Mouse (Mus musculus): Measurements from ENCODE around the gene Crtc2.

The Crtc2 gene

GRCm38 (mm10) chr3:90242984-90243775 lies 10.8 kb upstream of the Crtc2 start, which contains the start of gene Creb3l4:
Gene Creb3l4 (minus strand): TSS chr3:90243512.
- 17% methylated on average over 19 of the region's 19 CpGs for WGBS

GRCm38 (mm10) chr3:90245406-90245805 lies 8.6 kb upstream of the Crtc2 start:
- WGBS, result 55% methylated on average over 2 of the region's 2 CpGs

- WGBS, result 5% methylated on average over 3 of the region's 3 CpGs
Observed at GRCm38 (mm10) chr3:90247630-90247959, 6.4 kb upstream of the Crtc2 start.

GRCm38 (mm10) chr3:90247960-90248745 lies 5.8 kb upstream of the Crtc2 start, which contains the start of gene Slc39a1:
Gene Slc39a1 (plus strand): TSS chr3:90248172.
- under 1% methylated on average over 44 of the region's 44 CpGs for WGBS

- WGBS, result 1% methylated on average over 10 of the region's 10 CpGs
Observed at GRCm38 (mm10) chr3:90248746-90249100, 5.2 kb upstream of the Crtc2 start.

GRCm38 (mm10) chr3:90250791-90251190 lies 3.2 kb upstream of the Crtc2 start:
- 74% methylated on average over 6 of the region's 6 CpGs for WGBS

GRCm38 (mm10) chr3:90251731-90252226 lies 2.2 kb upstream of the Crtc2 start:
- WGBS, result 70% methylated on average over 11 of the region's 12 CpGs

GRCm38 (mm10) chr3:90252659-90253058 lies 1.3 kb upstream of the Crtc2 start:
- 64% methylated on average over 2 of the region's 2 CpGs for WGBS

- WGBS, result 53% methylated on average over 1 of the region's 1 CpGs
Observed at GRCm38 (mm10) chr3:90253174-90253573, 789 bp upstream of the Crtc2 start.

- WGBS, result under 1% methylated on average over 41 of the region's 41 CpGs
Observed at GRCm38 (mm10) chr3:90254419-90255193, 643 bp downstream of the Crtc2 start.

- WGBS, result 7% methylated on average over 2 of the region's 2 CpGs
Observed at GRCm38 (mm10) chr3:90255194-90255565, 1.2 kb downstream of the Crtc2 start.

- WGBS, result 92% methylated on average over 14 of the region's 14 CpGs
Observed at GRCm38 (mm10) chr3:90255784-90256353, 1.9 kb downstream of the Crtc2 start.

- WGBS, result 87% methylated on average over 19 of the region's 19 CpGs
Observed at GRCm38 (mm10) chr3:90256731-90257530, 3.0 kb downstream of the Crtc2 start.

- WGBS, result 90% methylated on average over 4 of the region's 4 CpGs
Observed at GRCm38 (mm10) chr3:90258521-90258920, 4.6 kb downstream of the Crtc2 start.

- whole genome bisulfite sequencing, result 97% methylated on average over 5 of the region's 5 CpGs
Observed at GRCm38 (mm10) chr3:90263121-90263771, 9.3 kb downstream of the Crtc2 start.

GRCm38 (mm10) chr3:90264687-90265033 lies 10.7 kb downstream of the Crtc2 start:
- 21% methylated on average over 10 of the region's 10 CpGs for WGBS

- under 1% methylated on average over 83 of the region's 87 CpGs for WGBS
Observed at GRCm38 (mm10) chr3:90265034-90265931, 11.3 kb downstream of the Crtc2 start, which contains the start of gene Dennd4b. Gene Dennd4b (plus strand): TSS chr3:90265185.

GRCm38 (mm10) chr3:90265932-90266741 lies 12.2 kb downstream of the Crtc2 start:
- WGBS, result 25% methylated on average over 16 of the region's 16 CpGs
